Mouse (Mus musculus): ENCODE measurements around the gene Dpy19l3.

Gene Dpy19l3

DNA sequence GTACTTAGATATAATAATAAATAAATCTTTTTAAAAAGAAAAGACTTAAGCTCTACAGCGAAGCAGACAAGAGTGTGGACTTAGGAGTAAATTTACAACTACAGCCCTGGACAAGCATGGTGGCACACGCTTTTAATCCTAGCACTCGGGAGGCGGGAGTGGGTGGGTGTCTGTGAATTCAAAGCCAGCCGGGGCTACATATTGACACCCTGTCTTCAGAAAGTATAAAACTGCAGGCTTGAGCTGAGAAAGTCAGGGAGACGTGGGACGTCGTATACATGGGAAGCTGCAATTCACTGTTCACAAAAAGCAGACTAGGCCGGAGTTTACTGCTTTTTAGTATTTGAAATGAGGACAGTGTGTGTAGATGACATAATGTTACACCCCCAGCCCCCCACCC is 117.4 kb downstream of the Dpy19l3 start:
- no peak for DNase-seq (ENCODE audit: low read depth)

DNA sequence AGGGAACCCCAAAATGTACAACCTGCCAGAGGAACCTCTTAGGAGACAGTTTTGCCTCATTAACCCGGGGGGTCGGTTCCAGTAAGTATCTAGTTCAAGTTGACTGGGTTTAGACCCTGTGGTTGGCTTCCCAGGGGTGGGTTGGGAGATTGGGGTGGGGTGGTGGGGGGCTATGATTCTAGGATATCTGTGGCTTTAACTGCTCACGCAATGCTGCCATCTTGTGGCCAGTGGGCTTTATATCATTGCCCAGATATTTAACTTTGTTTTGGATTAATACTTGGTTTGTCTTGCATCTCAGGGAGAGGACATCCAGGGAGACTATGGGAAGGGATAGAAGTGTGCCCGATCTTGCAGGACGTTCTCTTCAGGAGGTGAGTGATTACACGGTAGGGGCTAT is 118.0 kb downstream of the Dpy19l3 start:
- DNase-seq (ENCODE audit: low read depth), result peak; percentile 53
